Comparison of ENCODE assay signal across 10 mouse cellular contexts in the genomic region with DNA sequence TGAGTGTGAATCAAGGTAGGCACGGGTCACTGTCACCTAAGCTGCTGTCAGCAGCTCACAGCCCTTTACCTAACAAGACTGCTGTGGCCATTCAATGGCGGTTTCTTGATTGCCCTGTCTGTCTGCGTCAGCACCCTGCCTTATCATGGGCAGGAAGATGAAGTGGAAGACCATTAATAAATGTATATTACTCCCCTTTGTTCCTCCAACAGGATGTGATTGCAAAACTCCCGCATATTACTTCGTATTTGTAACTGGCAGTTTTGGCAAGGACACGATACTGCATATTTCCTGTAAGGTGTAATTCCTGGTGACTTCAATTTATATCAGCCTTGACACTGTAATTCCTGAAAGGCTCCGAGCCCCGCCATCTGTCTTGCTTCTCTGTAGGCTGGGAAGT. TPM values are rescaled to one million over a fixed set of nuclear protein-coding genes. Genes with fewer than 3 reads are reported as not detected.
A peak's percentile ranks its signal among the peaks of the same experiment; 100 is the strongest.
DNase-seq lines count a peak whose midpoint lies in the region; ATAC-seq and TF ChIP-seq lines count a peak whose summit lies in the region.
"Had no signal": no experiment of that assay in that cellular context is flagged by ENCODE, and none has a peak within 500 bp of the region (broad histone marks: within the 10 kb centered on the region; RNA-seq: fewer than 3 reads in every experiment).

No protein-coding gene starts in this region.

- H3K27me3 ChIP-seq in forebrain, embryonic 13.5 days = no peaks in the 10 kb centered on the region
- no peaks in the 10 kb centered on the region for H3K27me3 ChIP-seq in forebrain, embryonic 11.5 days (ENCODE audit: control insufficient read depth, insufficient read depth, low read length)
- no peaks in the 10 kb centered on the region for H3K27me3 ChIP-seq in lung, postnatal 0 days (replicated peaks; ENCODE audit: insufficient read depth, low read length)
- no peaks in the 10 kb centered on the region for H3K27me3 ChIP-seq in intestine, embryonic 15.5 days (replicated peaks)
- no peaks in the 10 kb centered on the region for H3K27me3 ChIP-seq in neural tube, embryonic 15.5 days (replicated peaks)

- peak overlapping the region; percentile 3; the same call in 1 of the 2 replicates for H3K9ac ChIP-seq in forebrain, embryonic 13.5 days
- no peak overlapping the region for H3K9ac ChIP-seq in forebrain, embryonic 11.5 days (ENCODE audit: low read length)
- H3K9ac ChIP-seq in lung, postnatal 0 days (replicated peaks; ENCODE audit: low read depth) = no peak overlapping the region
- H3K9ac ChIP-seq in intestine, embryonic 15.5 days = no peak overlapping the region
- H3K9ac ChIP-seq in neural tube, embryonic 15.5 days (replicated peaks) = no peak overlapping the region

- WGBS in forebrain, embryonic 13.5 days = 84% methylated on average over 8 of the region's 8 CpGs
- WGBS in forebrain, embryonic 11.5 days = 94% methylated on average over 8 of the region's 8 CpGs
- WGBS in lung, postnatal 0 days = 27% methylated on average over 8 of the region's 8 CpGs
- WGBS in lung, adult 2 months = 36% methylated on average over 8 of the region's 8 CpGs
- WGBS in intestine, embryonic 15.5 days = 33% methylated on average over 8 of the region's 8 CpGs
- 58% methylated on average over 8 of the region's 8 CpGs for WGBS in neural tube, embryonic 15.5 days

- DNase-seq in forebrain, embryonic 11.5 days (ENCODE audit: low spot score) = no peak
- DNase-seq in lung, postnatal 0 days (ENCODE audit: low spot score) = peak; percentile 80
- no peak for DNase-seq in lung, adult 2 months
- no peak for DNase-seq in kidney, postnatal 4 days
- no peak for DNase-seq in left cerebral cortex, postnatal 36 days (ENCODE audit: low spot score in 2 of 2)
- DNase-seq: B cell, adult 2 months; heart, postnatal 36 days had no signal

- no peak overlapping the region for H3K4me2 ChIP-seq in forebrain, embryonic 13.5 days
- no peak overlapping the region for H3K4me2 ChIP-seq in forebrain, embryonic 11.5 days (ENCODE audit: low read depth, low read length, severe bottlenecking)
- H3K4me2 ChIP-seq in lung, postnatal 0 days (replicated peaks; ENCODE audit: low read depth, low read length) = no peak overlapping the region
- no peak overlapping the region for H3K4me2 ChIP-seq in intestine, embryonic 15.5 days (replicated peaks)
- no peak overlapping the region for H3K4me2 ChIP-seq in neural tube, embryonic 15.5 days

- peaks cover 41% of the 10 kb centered on the region for H3K4me1 ChIP-seq in forebrain, embryonic 13.5 days
- H3K4me1 ChIP-seq in forebrain, embryonic 11.5 days (replicated peaks; ENCODE audit: control insufficient read depth, insufficient read depth, low read length) = peaks cover 3% of the 10 kb centered on the region; the same call in 1 of the 2 replicates
- H3K4me1 ChIP-seq in lung, postnatal 0 days (ENCODE audit: insufficient read depth, low read depth, low read length) = peaks cover 9% of the 10 kb centered on the region; the same call in 1 of the 2 replicates
- H3K4me1 ChIP-seq in lung, adult 2 months (ENCODE audit: control insufficient read depth, insufficient read depth, low read length) = peaks cover 9% of the 10 kb centered on the region; the same call in 1 of the 2 replicates
- H3K4me1 ChIP-seq in intestine, embryonic 15.5 days (replicated peaks) = peaks cover 34% of the 10 kb centered on the region
- H3K4me1 ChIP-seq in neural tube, embryonic 15.5 days = peaks cover 50% of the 10 kb centered on the region

- no peak overlapping the region for H3K4me3 ChIP-seq in forebrain, embryonic 13.5 days
- no peak overlapping the region for H3K4me3 ChIP-seq in forebrain, embryonic 11.5 days (ENCODE audit: low read depth, low read length)
- no peak overlapping the region for H3K4me3 ChIP-seq in lung, postnatal 0 days (ENCODE audit: low read depth, low read length)
- no peak overlapping the region for H3K4me3 ChIP-seq in lung, adult 2 months (replicated peaks; ENCODE audit: extremely low read depth, low read depth, low read length)
- H3K4me3 ChIP-seq in intestine, embryonic 15.5 days (replicated peaks) = no peak overlapping the region
- H3K4me3 ChIP-seq in neural tube, embryonic 15.5 days (replicated peaks) = no peak overlapping the region

- TF ChIP-seq EP300 in lung, postnatal 0 days (IDR thresholded peaks at IDR 0.05) = peak; percentile 87

- no peak for ATAC-seq in forebrain, embryonic 13.5 days
- no peak for ATAC-seq in forebrain, embryonic 11.5 days (replicated peaks; ENCODE audit: low FRiP score)
- ATAC-seq in lung, postnatal 0 days = peak; percentile 62
- ATAC-seq in intestine, embryonic 15.5 days = no peak
- no peak for ATAC-seq in neural tube, embryonic 15.5 days (ENCODE audit: low FRiP score)

- no peak for TF ChIP-seq CTCF in lung, postnatal 0 days (IDR thresholded peaks at IDR 0.05)
- TF ChIP-seq CTCF in lung, adult 2 months (IDR thresholded peaks at IDR 0.05; ENCODE audit: insufficient read depth, low read length) = no peak

- H3K36me3 ChIP-seq in forebrain, embryonic 13.5 days (ENCODE audit: poor library complexity, severe bottlenecking) = peaks cover 25% of the 10 kb centered on the region
- H3K36me3 ChIP-seq in forebrain, embryonic 11.5 days (ENCODE audit: control insufficient read depth, insufficient read depth, low read length) = no peaks in the 10 kb centered on the region; the same call in 1 of the 2 replicates
- no peaks in the 10 kb centered on the region for H3K36me3 ChIP-seq in lung, postnatal 0 days (ENCODE audit: insufficient read depth, low read length)
- H3K36me3 ChIP-seq in intestine, embryonic 15.5 days = peaks cover 11% of the 10 kb centered on the region
- H3K36me3 ChIP-seq in neural tube, embryonic 15.5 days = no peaks in the 10 kb centered on the region

- TF ChIP-seq POLR2A in lung, adult 2 months (IDR thresholded peaks at IDR 0.05; ENCODE audit: borderline replicate concordance, extremely low read depth, low read depth, low read length) = no peak

- H3K9me3 ChIP-seq in forebrain, embryonic 13.5 days (replicated peaks) = 0 out of 2 replicates have a peak, but pooled peaks cover 6% of the 10 kb centered on the region
- no peaks in the 10 kb centered on the region for H3K9me3 ChIP-seq in forebrain, embryonic 11.5 days (ENCODE audit: control insufficient read depth, low read length)
- no peaks in the 10 kb centered on the region for H3K9me3 ChIP-seq in lung, postnatal 0 days (ENCODE audit: low read length)
- H3K9me3 ChIP-seq in intestine, embryonic 15.5 days = no peaks in the 10 kb centered on the region
- H3K9me3 ChIP-seq in neural tube, embryonic 15.5 days (replicated peaks) = no peaks in the 10 kb centered on the region

- peak overlapping the region; percentile 21; the same call in 1 of the 2 replicates for H3K27ac ChIP-seq in forebrain, embryonic 13.5 days
- H3K27ac ChIP-seq in forebrain, embryonic 11.5 days (ENCODE audit: low read depth, low read length) = no peak overlapping the region
- peak overlapping the region; percentile 47; the same call in 1 of the 2 replicates for H3K27ac ChIP-seq in lung, postnatal 0 days (ENCODE audit: low read length)
- 0 out of 2 replicates have a peak overlapping the region, but pooled peaks have one; percentile 28 for H3K27ac ChIP-seq in intestine, embryonic 15.5 days
- peak overlapping the region; percentile 2; the same call in 1 of the 2 replicates for H3K27ac ChIP-seq in neural tube, embryonic 15.5 days (replicated peaks)

- intact Hi-C loops in left cerebral cortex, postnatal 36 days (cut with DNase I) = no loop called here

RNA-seq across cellular contexts. Expression of a gene that starts 9.7 kb away (rescaled TPM):
- 31.1 and 38.6 TPM in 2 replicates for polyA plus RNA-seq in forebrain, embryonic 13.5 days (2015; fragmentation: Nextera tagmentation; extraction: Ambion mirVana)
- 81.6 and 83.7 TPM in 2 replicates for polyA plus RNA-seq in forebrain, embryonic 11.5 days (2014; fragmentation: Nextera tagmentation; extraction: Ambion mirVana)
- polyA plus RNA-seq in lung, postnatal 0 days (2015; fragmentation: Nextera tagmentation; extraction: Ambion mirVana) = 54.3 and 66.2 TPM in 2 replicates
- polyA plus RNA-seq in lung, adult 2 months (2012; rRNA removed) = 17.6 and 25.5 TPM in 2 replicates
- polyA plus RNA-seq in intestine, embryonic 15.5 days (2015; fragmentation: Nextera tagmentation; extraction: Ambion mirVana) = 58.8 and 66.9 TPM in 2 replicates
- 59.7 and 62.7 TPM in 2 replicates for polyA plus RNA-seq in neural tube, embryonic 15.5 days (2015; fragmentation: Nextera tagmentation; extraction: Ambion mirVana)
- 10 to 100 TPM; 45.4 to 49.7 TPM for total RNA-seq in left cerebral cortex, postnatal 36 days (2021)
